10 mouse cellular contexts compared by ENCODE assay signal in genomic region chr10:68168141-68168540, GRCm38 (mm10).
DNase-seq lines count a peak whose midpoint lies in the region; ATAC-seq and TF ChIP-seq lines count a peak whose summit lies in the region.
"Had no signal": no experiment of that assay in that cellular context is flagged by ENCODE, and none has a peak within 500 bp of the region (broad histone marks: within the 10 kb centered on the region; RNA-seq: fewer than 3 reads in every experiment).

No protein-coding gene starts in this region.

- peak; percentile 8; the same call in 1 of the 2 replicates for TF ChIP-seq EP300 in lung, postnatal 0 days (IDR thresholded peaks at IDR 0.05)

- no peak for ATAC-seq in hindbrain, embryonic 15.5 days (ENCODE audit: low FRiP score, low read depth)
- no peak for ATAC-seq in hindbrain, embryonic 16.5 days
- ATAC-seq in lung, postnatal 0 days = peak; percentile 44
- no peak for ATAC-seq in heart, embryonic 14.5 days (ENCODE audit: insufficient number of reproducible peaks, insufficient read depth, low FRiP score, low read depth)

- H3K27me3 ChIP-seq in hindbrain, embryonic 15.5 days = no peaks in the 10 kb centered on the region
- no peaks in the 10 kb centered on the region for H3K27me3 ChIP-seq in hindbrain, embryonic 16.5 days (replicated peaks; ENCODE audit: control insufficient read depth, insufficient read depth, low read length)
- H3K27me3 ChIP-seq in lung, postnatal 0 days (replicated peaks; ENCODE audit: insufficient read depth, low read length) = no peaks in the 10 kb centered on the region
- H3K27me3 ChIP-seq in heart, embryonic 14.5 days (ENCODE audit: control insufficient read depth, insufficient read depth, low read length) = no peaks in the 10 kb centered on the region
- H3K27me3 ChIP-seq: embryonic facial prominence, embryonic 13.5 days had no signal

- H3K4me1 ChIP-seq in hindbrain, embryonic 15.5 days (replicated peaks) = peaks cover 24% of the 10 kb centered on the region
- peaks cover 12% of the 10 kb centered on the region for H3K4me1 ChIP-seq in hindbrain, embryonic 16.5 days (ENCODE audit: control insufficient read depth, insufficient read depth, low read depth, low read length)
- H3K4me1 ChIP-seq in lung, postnatal 0 days (ENCODE audit: insufficient read depth, low read depth, low read length) = peaks cover 14% of the 10 kb centered on the region; the same call in 1 of the 2 replicates
- peaks cover 21 to 58% of the 10 kb centered on the region in 2 experiments for H3K4me1 ChIP-seq in heart, embryonic 14.5 days (ENCODE audit: control insufficient read depth in 2 of 2, insufficient read depth in 2 of 2, low read length in 2 of 2)

- no peaks in the 10 kb centered on the region for H3K36me3 ChIP-seq in hindbrain, embryonic 15.5 days
- H3K36me3 ChIP-seq in hindbrain, embryonic 16.5 days (ENCODE audit: control insufficient read depth, insufficient read depth, low read length) = no peaks in the 10 kb centered on the region
- no peaks in the 10 kb centered on the region for H3K36me3 ChIP-seq in lung, postnatal 0 days (ENCODE audit: insufficient read depth, low read length)
- H3K36me3 ChIP-seq in heart, embryonic 14.5 days (ENCODE audit: control insufficient read depth, insufficient read depth, low read length) = no peaks in the 10 kb centered on the region

- intact Hi-C loops in gastrocnemius, postnatal 36 days (cut with DNase I) = no loop called here

- H3K9me3 ChIP-seq in hindbrain, embryonic 15.5 days = no peaks in the 10 kb centered on the region
- H3K9me3 ChIP-seq in hindbrain, embryonic 16.5 days (ENCODE audit: control insufficient read depth, low read length) = no peaks in the 10 kb centered on the region
- H3K9me3 ChIP-seq in lung, postnatal 0 days (ENCODE audit: low read length) = no peaks in the 10 kb centered on the region
- no peaks in the 10 kb centered on the region for H3K9me3 ChIP-seq in heart, embryonic 14.5 days (ENCODE audit: control insufficient read depth, low read length)
- H3K9me3 ChIP-seq: embryonic facial prominence, embryonic 13.5 days had no signal

- H3K27ac ChIP-seq in hindbrain, embryonic 15.5 days (replicated peaks) = 0 out of 2 replicates have a peak overlapping the region, but pooled peaks have one; percentile 25
- no peak overlapping the region for H3K27ac ChIP-seq in hindbrain, embryonic 16.5 days (ENCODE audit: low read depth, low read length)
- H3K27ac ChIP-seq in lung, postnatal 0 days (ENCODE audit: low read length) = 0 out of 2 replicates have a peak overlapping the region, but pooled peaks have one; percentile 15
- peak overlapping the region; percentile 88 to 92 for H3K27ac ChIP-seq in heart, embryonic 14.5 days (replicated peaks in 1 of 2; ENCODE audit: control insufficient read depth in 1 of 2, insufficient read depth in 1 of 2, low read depth in 2 of 2, low read length in 2 of 2)
- H3K27ac ChIP-seq: macrophage had no signal

- H3K4me3 ChIP-seq in hindbrain, embryonic 15.5 days = no peak overlapping the region
- no peak overlapping the region for H3K4me3 ChIP-seq in hindbrain, embryonic 16.5 days (ENCODE audit: low read length)
- H3K4me3 ChIP-seq in lung, postnatal 0 days (ENCODE audit: low read depth, low read length) = no peak overlapping the region
- no peak overlapping the region for H3K4me3 ChIP-seq in heart, embryonic 14.5 days (ENCODE audit: control insufficient read depth in 1 of 2, insufficient read depth in 1 of 2, low read depth in 1 of 2, low read length in 2 of 2)
- H3K4me3 ChIP-seq: embryonic facial prominence, embryonic 13.5 days had no signal

- WGBS in hindbrain, embryonic 15.5 days = 85% methylated on average over 8 of the region's 8 CpGs
- 87% methylated on average over 8 of the region's 8 CpGs for WGBS in hindbrain, embryonic 16.5 days
- WGBS in lung, postnatal 0 days = 65% methylated on average over 8 of the region's 8 CpGs
- WGBS in heart, embryonic 14.5 days = 39% methylated on average over 8 of the region's 8 CpGs

- DNase-seq in lung, postnatal 0 days (ENCODE audit: low spot score) = peak; percentile 73
- no peak for DNase-seq in lung, postnatal 14 days
- no peak for DNase-seq in B cell, adult 2 months
- no peak for DNase-seq in gastrocnemius, postnatal 36 days
- DNase-seq: cerebellum, adult 9-10 months had no signal

- no peak for TF ChIP-seq CTCF in lung, postnatal 0 days (IDR thresholded peaks at IDR 0.05)

- H3K9ac ChIP-seq in hindbrain, embryonic 15.5 days = no peak overlapping the region
- H3K9ac ChIP-seq in hindbrain, embryonic 16.5 days (ENCODE audit: low read depth, low read length) = no peak overlapping the region
- H3K9ac ChIP-seq in lung, postnatal 0 days (replicated peaks; ENCODE audit: low read depth) = no peak overlapping the region
- H3K9ac ChIP-seq in heart, embryonic 14.5 days (ENCODE audit: low read length) = no peak overlapping the region
- H3K9ac ChIP-seq: embryonic facial prominence, embryonic 13.5 days had no signal

- no peak overlapping the region for H3K4me2 ChIP-seq in hindbrain, embryonic 15.5 days
- no peak overlapping the region for H3K4me2 ChIP-seq in hindbrain, embryonic 16.5 days (ENCODE audit: low read length)
- no peak overlapping the region for H3K4me2 ChIP-seq in lung, postnatal 0 days (replicated peaks; ENCODE audit: low read depth, low read length)
- H3K4me2 ChIP-seq in heart, embryonic 14.5 days (ENCODE audit: low read length) = peak overlapping the region; percentile 44
